Mouse (Mus musculus) left cerebral cortex, postnatal 14 days (tissue): ENCODE results near the gene Htr1d. TPM values are rescaled to one million over a fixed set of nuclear protein-coding genes. Genes with fewer than 3 reads are reported as not detected.

Experiments
- DNase-seq, 2 experiments: peaks; one replicate each; pipeline ENCODE4 v3.0.0; 2021 to 2022; ENCODE audit warnings: low spot score in 2 of 2, mixed read lengths in 1 of 2
- intact Hi-C: fragments of 180-260 bp; cut with DNase I; formaldehyde crosslinking; loops from one replicate; pipeline ENCODE4 v1.15.1; 2025
- total RNA-seq, 2 experiments: library from RNA; stranded (reverse); gene quantifications; 2 replicates each; pipeline ENCODE4 v1.2.3; 2021

The Htr1d gene
- total RNA-seq, 2 experiments from 2014 or later, result 1.8 to 3.1 TPM

DNA sequence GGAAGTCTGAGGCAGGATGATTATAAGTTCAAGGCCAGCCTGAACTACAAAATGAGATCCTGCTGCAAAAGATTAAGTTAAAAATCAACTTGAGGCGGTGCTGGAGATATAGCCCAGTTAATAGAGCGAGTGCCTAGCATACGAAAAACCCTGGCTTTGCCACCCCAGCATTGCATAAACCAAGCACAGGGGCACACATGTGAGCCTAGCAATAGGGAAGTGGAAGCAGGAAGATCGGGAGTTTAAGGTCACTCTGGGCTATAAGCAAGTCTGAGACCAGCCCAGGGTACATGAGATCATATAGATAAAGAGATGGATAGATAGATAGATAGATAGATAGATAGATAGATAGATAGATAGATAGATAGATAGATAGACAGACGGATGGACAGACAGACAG is 26.5 kb downstream of the Htr1d start:
- no peak for DNase-seq
- intact Hi-C loops, result no loop called here

DNA sequence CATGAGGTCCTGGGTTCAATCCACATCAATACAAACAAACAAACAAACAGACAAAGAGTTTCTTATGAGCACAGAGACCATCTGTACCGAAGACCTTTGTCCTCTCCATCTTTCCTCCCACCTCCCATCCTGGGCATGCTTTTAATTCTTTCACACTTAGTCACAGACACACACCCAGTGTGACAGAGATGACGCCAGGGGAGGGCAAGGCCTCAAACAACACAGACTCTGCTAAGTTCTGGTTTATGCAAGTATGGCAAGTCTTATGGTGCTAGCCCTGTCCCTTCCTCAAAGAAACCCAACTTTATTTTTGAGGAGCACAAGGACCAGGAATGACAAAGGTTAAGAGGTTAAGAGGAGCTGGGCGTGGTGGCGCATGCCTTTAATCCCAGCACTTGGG is 26.9 kb downstream of the Htr1d start:
- intact Hi-C loops, result no loop called here
- DNase-seq, result no peak

DNA sequence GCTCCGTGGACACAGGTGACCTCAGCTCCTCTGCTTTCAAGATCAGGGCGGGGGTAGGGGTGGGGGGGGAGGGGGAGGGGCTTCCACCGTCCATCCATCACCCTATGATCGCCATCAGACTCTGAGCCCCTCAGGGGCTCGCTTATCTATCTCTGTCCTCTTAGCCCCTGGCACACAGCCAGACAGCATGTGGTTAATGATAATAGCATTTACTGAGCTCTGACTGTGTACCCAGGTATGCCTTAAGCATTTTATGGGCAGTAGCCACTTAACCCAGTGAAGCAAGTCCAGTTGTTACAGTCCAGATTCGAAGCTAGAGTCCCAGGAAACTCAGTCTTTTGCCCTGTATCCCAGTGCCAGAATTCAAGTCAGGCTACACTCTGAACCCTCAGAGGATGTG is 28.2 kb downstream of the Htr1d start:
- intact Hi-C loops, result no loop called here
- no peak for DNase-seq

DNA sequence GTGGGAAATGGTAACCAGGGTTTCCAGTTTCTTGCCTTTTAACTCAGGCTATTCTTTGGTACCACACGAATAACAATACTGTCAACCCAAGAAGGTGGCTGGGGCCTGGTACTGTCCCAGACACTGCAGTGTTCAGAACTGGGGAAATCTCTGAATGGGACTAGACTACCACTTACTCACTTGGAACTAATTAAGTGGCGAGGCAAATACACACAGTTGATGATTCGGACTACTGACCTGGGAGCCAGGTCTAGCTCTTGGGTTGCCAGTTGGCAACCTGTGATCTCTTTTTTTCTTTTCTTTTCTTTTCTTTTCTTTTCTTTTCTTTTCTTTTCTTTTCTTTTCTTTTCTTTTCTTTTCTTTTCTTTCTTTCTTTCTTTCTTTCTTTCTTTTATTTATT is 29.0 kb downstream of the Htr1d start:
- intact Hi-C loops, result no loop called here

DNA sequence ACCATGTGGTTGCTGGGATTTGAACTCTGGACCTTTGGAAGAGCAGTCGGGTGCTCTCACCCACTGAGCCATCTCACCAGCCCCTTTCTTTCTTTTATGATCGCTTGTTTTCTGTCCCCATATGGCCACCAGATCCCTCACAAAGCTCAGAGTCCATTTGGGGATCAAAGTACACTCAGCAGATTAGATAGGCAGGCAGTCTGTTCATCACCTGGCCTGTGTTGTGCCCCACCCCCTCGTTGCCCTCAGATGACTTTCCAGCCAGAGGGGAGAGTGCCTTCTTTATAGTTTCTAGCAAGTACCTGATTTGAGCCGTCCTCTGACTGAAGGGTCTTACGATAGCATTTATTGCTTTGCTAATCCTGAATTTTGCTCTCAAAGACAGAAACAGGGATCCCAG is 29.5 kb downstream of the Htr1d start:
- intact Hi-C loops, result no loop called here

More for the DNA sequence above, 29.0 kb downstream of the Htr1d start:
- no peak for DNase-seq

DNA sequence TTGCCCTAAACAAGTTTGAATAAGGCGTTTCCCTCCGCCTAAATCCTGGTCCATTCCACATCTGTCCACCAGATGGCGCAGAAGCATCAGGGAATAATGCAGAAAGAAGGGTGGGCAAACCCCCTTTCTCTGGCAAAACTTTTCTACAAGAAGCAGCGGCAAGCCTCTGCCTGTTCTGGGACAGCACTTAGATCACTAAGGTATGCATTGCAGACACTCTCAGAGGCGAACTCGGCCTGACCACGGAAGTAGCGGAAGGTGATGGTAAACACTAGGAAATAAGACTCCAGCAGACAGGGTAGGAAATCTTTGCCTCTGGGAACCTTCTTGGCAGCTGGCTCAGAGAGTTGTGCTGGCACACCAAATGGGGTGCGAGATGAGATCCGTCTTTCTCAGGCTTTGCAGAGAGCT is 31.5 kb downstream of the Htr1d start:
- intact Hi-C loops, result loop anchor here (1.0 to 2.0 kb wide), 2 partner anchors 71 to 166 kb away; no protein-coding TSS in a partner anchor
- peak; percentile 82 to 88 for DNase-seq

More for the DNA sequence above, 29.5 kb downstream of the Htr1d start:
- no peak for DNase-seq

DNA sequence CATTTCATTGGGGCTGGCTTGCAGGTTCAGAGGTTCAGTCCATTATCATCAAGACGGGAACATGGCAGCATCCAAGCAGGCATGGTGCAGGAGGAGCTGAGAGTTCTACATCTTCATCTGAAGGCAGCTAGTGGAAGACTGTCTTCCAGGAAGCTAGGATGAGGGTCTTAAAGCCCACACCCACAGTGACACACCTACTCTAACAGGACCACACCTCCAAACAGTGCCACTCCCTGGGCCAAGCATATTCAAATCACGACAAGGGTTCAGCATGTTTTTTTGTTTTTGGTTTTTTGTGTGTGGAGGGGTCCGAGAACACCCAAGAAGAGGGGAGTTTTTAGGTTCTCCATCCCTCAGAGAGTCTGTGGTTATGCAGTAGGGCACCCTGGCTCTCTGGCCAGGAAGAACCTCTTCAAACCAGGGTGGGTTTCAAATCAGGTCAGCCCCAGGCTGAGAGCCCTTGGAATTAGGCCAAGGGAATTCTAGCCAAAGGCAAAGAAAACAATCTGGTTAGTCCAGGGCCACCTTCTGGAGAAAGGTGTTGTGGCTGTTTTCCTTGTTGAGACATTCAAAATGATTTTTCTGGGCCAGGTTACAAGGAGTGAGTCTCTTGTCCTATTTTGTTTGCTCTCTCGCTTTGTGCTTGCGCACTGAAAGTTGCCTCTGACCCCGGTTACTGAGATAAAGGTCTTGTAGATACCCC is 33.3 kb downstream of the Htr1d start:
- DNase-seq, result no peak
- intact Hi-C loops, result no loop called here

DNA sequence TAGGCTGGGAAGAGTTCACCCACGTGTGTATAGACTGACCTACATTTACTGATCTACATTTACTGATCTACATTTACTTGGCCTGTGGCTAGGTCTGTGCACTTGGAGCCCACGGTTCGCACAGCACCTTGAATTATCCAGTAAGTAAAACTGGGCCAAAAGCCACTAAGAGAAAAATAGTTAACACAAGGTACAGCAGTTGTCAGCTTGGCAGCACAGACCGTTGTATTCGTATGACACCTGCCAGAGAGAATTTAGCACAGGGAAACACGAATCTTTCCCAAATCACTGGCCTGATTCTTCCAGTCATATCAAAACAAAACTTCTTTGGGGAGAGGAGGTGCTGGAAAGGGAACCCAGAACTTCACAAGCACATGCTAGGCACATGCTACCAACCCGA is 35.0 kb downstream of the Htr1d start:
- intact Hi-C loops, result no loop called here
- DNase-seq, result no peak

DNA sequence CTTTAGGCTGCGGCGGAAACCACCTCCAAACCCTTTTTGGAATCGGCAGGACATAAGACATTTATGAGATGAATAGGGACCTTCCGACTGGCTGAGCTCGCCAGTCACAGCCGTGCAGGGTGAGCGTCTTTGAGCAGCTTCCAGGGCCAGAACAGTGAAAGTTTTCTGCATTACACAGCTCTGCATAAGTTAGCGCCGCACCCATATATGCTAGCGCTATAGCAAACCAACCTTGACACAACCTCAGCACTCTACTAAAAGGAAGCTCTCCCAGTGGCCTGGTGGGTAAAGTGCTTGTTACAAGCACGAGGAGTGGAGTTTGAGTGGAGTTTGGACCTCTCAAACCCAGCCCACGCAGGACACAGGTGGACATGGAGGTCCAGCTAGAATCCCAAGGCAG is 35.9 kb downstream of the Htr1d start:
- no peak for DNase-seq
- intact Hi-C loops, result no loop called here

DNA sequence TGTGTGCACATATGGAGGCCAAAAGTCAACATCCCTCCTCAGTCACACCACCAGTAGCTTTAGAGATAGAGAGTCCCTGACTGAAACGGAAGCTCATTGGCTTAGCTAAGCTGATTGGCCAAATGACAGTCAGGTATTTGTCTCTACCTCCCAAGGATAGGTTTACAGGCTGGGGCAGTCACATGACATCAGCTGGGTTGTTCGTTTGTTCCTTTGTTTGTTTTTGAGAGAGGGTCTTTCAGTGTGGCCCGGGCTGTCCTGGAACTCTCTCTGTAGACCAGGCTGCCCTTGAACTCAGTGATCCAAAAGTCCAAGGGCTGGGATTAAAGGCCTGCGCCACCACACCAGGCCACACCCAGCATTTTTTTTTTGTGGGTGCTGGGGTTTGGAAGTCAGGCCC is 37.9 kb downstream of the Htr1d start:
- DNase-seq, result no peak
- intact Hi-C loops, result no loop called here

DNA sequence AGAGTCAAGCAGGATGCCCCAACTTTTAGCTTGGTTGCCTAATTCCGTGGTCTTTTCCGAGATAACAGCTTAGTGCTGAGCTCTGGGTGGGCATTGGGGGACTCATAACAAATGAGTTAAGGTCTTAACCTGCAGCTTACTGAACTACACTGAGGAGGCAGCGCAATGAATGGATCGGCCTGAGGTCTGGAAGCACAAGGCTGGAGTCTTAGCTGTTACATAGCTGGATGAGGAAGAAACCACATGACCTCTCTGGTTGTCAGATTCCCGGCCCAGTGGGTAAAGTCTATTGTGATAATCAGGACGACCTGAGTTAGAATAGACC is 38.4 kb downstream of the Htr1d start:
- DNase-seq, result peak in 1 of 2 experiments; percentile 11

DNA sequence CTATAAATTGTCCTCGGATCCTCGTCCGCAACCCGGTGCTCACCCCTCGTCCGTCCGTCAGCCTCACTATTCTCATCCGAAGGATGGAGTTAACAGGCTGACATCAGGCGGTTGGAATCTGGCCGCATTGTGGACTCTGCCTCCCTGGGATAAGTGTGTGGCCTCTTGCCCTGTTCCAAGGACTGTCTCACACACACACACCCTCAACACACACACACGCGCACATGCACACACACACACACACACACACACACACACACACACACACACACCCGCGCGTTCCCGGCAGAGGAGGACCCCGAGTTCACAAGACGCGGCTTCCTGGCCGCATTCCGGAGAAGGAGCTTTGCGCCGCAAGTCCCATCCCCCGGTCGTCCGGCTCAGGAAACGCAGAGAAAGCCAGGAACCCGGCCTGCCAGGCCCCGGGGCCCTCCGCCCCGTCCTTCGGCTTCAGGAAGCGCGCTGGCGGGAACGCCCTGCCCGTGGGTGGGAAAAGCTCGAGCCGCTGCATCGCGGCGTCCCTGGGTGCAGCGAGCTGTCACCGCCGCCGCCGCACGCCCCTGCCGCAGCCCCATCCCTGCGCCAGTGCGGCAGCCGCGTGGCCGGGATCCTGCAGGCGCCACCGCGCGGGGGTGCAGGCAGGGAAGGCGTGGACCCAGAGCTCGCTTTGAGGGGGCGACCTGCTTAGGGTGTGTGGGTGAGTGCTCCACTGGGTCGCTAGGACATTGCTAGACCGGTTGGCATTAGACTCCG is 38.9 kb downstream of the Htr1d start, which contains the start of gene 6030445D17Rik:
Gene 6030445D17Rik (plus strand): TSS at position 165 of the 753 bp plus-strand sequence.
- DNase-seq, result peak; percentile 52 to 67
- intact Hi-C loops, result no loop called here

More for the DNA sequence above, 38.4 kb downstream of the Htr1d start:
- intact Hi-C loops, result no loop called here

DNA sequence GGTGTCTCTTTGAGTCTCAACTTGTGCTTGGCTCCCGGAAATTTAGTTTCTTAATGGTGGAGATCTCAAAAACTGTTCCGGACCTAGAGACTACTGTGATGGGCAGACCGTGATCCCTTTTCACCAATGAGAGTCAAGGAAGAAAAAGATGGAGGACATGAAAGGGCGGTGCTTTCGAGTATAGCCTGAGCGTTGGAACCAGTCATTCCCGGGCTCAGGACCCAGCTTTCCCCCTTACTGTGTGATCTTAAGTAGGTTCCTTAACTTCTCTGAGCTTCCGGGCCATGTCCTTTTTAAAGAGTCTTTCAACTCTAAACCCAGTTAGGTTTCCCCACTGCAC is 39.5 kb downstream of the Htr1d start:
- intact Hi-C loops, result no loop called here

DNA sequence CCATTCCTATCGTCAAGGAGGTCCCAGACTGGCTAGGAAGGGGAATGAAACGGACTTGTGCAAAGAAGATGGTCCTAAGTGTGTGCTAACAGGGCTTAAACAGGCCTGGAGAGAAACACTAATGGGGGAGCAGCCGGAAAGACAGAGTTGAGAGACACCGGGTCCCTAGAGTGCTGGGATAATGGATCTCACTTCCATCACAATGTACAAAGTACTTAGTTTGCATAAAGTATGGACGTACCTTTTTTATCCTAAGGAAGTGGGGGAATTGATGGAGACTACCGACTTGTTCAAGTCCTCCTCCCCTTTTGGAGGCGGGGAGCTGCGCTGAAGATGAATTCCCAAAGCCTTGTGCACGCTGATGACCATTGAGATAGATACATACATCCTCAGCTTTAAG is 40.1 kb downstream of the Htr1d start:
- no peak for DNase-seq
- intact Hi-C loops, result no loop called here

More for the DNA sequence above, 39.5 kb downstream of the Htr1d start:
- DNase-seq, result peak; percentile 23 to 54

DNA sequence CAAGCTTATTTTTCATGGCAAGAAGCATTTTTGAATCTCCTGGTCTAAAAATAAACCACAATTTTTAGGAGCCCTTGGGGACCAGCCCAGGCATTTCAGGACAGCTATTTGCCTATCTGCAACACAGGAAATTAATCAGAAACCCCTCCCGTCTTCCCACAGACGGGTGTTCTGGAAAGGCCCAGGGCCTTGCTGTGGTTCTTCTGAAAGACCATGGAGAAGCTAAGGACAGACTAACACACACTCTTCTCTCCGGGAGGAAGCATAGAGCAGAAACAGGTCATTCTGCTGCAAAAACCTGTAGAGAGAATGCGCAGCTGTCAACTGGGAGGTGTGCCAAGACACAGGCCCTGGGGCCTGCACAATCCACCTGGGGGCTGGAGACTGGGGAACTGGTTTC is 42.9 kb downstream of the Htr1d start:
- intact Hi-C loops, result no loop called here
- DNase-seq, result no peak

DNA sequence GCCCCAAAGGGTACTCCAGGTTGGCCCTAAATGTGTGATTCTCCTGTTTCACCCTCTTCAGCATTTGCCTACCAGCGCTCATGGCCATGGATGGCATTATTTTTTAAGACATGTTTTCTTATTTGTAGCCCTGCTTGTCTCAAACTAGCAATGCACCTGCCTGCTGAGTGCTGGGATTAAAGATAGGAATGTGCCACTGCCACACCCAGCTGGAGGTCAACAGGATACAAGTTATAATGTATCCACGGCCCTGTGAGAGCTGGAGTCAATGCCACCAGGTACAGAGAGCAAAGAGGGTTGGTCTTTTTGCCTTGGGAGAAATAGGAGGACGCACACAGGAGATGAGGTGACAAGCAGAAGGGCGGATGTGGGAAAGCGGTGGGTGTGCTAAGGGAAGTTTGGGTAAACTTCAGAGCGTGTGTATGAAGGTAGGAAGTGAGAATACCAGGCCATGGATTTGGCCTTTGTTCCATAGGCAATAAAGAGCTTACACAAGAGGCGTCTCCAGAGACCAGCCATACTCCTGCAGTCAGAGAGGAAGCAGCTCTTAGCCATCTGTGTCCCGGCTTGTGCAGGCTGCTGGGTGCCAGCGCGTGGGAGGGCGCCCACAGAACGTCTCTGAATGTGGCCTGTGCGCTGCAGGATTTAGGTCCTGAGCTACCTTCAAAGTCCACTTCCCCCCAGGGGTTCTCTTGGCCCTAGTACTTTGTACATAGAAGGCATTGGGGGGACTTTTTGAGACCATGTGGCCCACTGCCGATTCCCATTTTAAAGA is 45.4 kb downstream of the Htr1d start:
- intact Hi-C loops, result no loop called here
- DNase-seq, result peak; percentile 58 to 70

DNA sequence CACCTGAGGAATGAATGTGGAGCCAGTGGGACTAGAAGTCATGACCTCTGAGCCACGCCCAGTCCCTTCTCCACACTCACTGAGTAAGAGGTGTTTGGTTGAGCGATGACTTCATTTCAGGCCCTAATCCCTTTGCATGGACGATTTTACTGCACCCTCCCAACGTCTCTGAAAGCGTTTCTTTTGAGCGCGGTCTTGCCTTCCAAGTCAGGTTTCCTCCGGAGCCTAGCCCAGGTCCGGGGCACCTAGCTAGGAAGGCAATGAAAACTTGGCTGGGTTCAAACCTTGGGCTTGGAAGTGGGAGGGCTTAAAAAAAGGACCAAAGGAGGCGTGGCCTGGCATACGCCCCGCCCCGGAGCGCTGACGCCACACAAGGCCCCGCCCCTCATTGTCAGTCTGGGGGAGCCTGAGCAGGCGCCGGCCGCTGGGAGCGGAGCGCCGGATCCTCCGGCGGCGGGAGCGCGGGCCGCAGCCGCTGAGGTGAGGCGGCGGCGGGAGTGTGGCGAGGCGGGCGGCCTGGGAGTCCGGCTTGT is 46.1 kb downstream of the Htr1d start, which contains the start of gene Luzp1:
Gene Luzp1 (plus strand): TSS at position 391 of the 533 bp plus-strand sequence.
- intact Hi-C loops, result no loop called here

DNA sequence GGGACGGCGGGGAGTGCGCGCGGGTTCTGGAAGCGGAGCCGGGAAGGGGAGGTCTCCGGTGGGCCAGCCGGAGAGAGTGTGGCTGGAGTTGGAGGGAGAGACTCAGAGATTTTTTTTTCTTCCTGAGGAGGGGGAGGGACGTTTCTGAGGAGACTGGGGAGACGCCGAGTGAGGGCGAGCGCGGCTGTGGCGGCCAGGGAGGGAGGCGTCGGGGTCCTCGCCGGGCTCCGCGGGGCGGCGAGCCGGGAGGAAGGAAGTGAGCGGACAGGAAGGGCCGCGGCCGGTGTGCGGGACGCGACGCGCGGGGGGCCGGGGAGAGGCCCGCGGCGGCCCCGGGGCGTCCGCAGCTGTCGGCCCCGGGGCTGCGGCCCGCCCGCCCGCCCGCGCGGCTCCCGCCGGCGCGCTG is 46.6 kb downstream of the Htr1d start:
- intact Hi-C loops, result no loop called here
- DNase-seq, result peak in 1 of 2 experiments; percentile 61

More for the DNA sequence above, 46.1 kb downstream of the Htr1d start, which contains the start of gene Luzp1:
- peak; percentile 92 to 94 for DNase-seq

DNA sequence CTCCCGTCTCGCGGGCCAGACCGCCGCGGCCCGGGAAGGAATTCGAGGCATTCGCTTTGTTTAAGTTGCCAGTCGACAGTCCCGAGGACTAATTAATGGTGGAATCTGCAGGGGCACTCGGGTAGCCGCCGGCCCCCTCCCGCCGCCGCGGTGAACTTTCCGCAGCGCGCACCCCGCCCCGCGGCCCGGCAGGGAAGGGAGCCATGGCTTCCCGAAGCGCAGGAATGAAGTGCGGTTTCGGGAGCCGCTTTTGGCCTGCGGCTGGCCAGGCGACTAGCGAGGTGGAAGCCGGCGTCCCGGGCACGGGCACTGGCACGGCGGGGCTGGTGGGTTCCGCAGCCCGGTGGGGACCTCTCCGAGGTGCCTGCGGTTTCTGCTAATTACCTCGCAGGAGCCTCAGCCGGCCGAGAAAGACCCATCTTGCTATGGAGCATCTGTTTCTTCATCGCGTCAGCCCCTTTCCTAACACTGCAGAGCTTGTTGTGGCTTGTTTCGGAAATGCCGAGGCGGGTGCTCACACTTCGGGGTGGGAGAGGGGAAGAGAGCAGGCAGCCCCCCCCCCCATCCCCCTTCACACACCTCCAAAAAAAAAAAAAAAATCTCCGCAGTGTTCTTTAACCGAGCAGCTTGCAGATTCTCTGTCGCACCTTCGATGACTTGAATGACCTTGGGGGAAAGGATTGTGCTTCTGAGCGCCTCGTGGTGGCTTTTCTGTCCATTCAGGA is 47.2 kb downstream of the Htr1d start:
- DNase-seq, result peak in 1 of 2 experiments; percentile 29
- intact Hi-C loops, result no loop called here
